In the genomic region with DNA sequence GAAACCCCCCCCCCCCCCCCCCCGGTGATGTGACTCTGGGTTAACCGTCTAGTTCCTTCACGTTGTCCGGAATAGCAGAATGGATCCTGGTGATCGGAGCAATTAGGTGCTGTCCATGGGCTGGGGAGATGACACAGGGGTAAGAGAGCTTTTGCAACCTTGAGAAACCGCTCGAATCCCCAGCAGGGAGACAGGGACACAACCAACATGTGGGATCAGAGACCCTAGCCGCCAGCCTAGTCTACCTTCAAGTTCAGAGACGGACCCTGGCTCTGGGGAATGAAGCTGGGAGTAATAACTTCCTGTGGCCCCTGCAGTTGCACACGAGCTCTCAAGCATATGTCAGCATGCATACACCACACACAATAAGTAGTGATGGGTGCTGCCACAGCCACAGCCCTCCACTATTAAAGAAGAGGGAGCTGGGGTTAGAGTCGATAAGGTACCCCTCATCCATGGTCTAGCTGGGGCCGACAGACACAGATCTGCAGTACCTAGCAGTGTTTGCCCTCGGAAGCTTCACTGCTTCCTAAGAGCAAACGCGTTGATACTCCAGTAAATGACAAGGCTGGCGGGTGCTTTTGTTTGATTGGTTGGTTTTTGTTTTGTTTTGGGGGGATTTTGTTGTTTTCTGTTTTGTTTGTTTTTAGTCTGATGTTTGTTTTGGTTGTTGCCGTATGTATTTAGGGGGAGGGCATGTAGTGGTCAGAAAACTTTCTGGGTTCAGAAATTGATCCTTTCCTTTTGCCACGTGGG, we compare ENCODE assay signal across 8 mouse cellular contexts. TPM values are rescaled to one million over a fixed set of nuclear protein-coding genes. Genes with fewer than 3 reads are reported as not detected.
A peak's percentile ranks its signal among the peaks of the same experiment; 100 is the strongest.
DNase-seq lines count a peak whose midpoint lies in the region; ATAC-seq lines count a peak whose summit lies in the region.

No protein-coding gene starts in this region.

- H3K4me3 ChIP-seq in heart, embryonic 14.5 days (ENCODE audit: control insufficient read depth in 1 of 2, insufficient read depth in 1 of 2, low read depth in 1 of 2, low read length in 2 of 2): peak overlapping the region; percentile 63 to 70
- H3K4me3 ChIP-seq in intestine, embryonic 15.5 days (replicated peaks): peak overlapping the region; percentile 61
- H3K4me3 ChIP-seq in neural tube, embryonic 12.5 days: peak overlapping the region; percentile 55

- no peaks in the 10 kb centered on the region for H3K9me3 ChIP-seq in heart, embryonic 14.5 days (ENCODE audit: control insufficient read depth, low read length)
- no peaks in the 10 kb centered on the region for H3K9me3 ChIP-seq in intestine, embryonic 15.5 days
- H3K9me3 ChIP-seq in neural tube, embryonic 12.5 days: no peaks in the 10 kb centered on the region

- peak overlapping the region; percentile 81 for H3K9ac ChIP-seq in heart, embryonic 14.5 days (ENCODE audit: low read length)
- H3K9ac ChIP-seq in intestine, embryonic 15.5 days: peak overlapping the region; percentile 61
- peak overlapping the region; percentile 58 for H3K9ac ChIP-seq in neural tube, embryonic 12.5 days

- peak overlapping the region; percentile 93 for H3K4me2 ChIP-seq in heart, embryonic 14.5 days (ENCODE audit: low read length)
- peak overlapping the region; percentile 87 for H3K4me2 ChIP-seq in intestine, embryonic 15.5 days (replicated peaks)
- H3K4me2 ChIP-seq in neural tube, embryonic 12.5 days (replicated peaks): peak overlapping the region; percentile 86

- 23% methylated on average over 17 of the region's 18 CpGs for WGBS in heart, embryonic 14.5 days
- 20% methylated on average over 18 of the region's 18 CpGs for WGBS in intestine, embryonic 15.5 days
- 28% methylated on average over 17 of the region's 18 CpGs for WGBS in neural tube, embryonic 12.5 days

- H3K4me1 ChIP-seq in heart, embryonic 14.5 days (ENCODE audit: control insufficient read depth in 2 of 2, insufficient read depth in 2 of 2, low read length in 2 of 2): peaks cover 5 to 6% of the 10 kb centered on the region in 2 experiments; a peak in 2 of 4 replicates
- peaks cover 9% of the 10 kb centered on the region; the same call in 1 of the 2 replicates for H3K4me1 ChIP-seq in intestine, embryonic 15.5 days (replicated peaks)
- H3K4me1 ChIP-seq in neural tube, embryonic 12.5 days: peaks cover 7% of the 10 kb centered on the region; the same call in 1 of the 2 replicates

- intact Hi-C loops in left cerebral cortex, postnatal 25 days (cut with DNase I): loop anchor here (2.0 kb wide), 1 partner anchor 43 kb away; no protein-coding TSS in a partner anchor

- no peak for DNase-seq in heart, adult 8-10 months (ENCODE audit: low spot score)
- peak; percentile 12 for DNase-seq in CD4-positive helper T cell, adult 2 months (ENCODE audit: low read depth, low spot score)
- peak; percentile 28 for DNase-seq in embryo, embryonic 9.5 days (ENCODE audit: extremely low spot score)
- no peak for DNase-seq in left cerebral cortex, postnatal 25 days (ENCODE audit: low spot score in 2 of 2)
- DNase-seq in urinary bladder, postnatal 4 days (ENCODE audit: low spot score in 2 of 2): no peak

- H3K27ac ChIP-seq in heart, embryonic 14.5 days (replicated peaks in 1 of 2; ENCODE audit: control insufficient read depth in 1 of 2, insufficient read depth in 1 of 2, low read depth in 2 of 2, low read length in 2 of 2): no peak overlapping the region
- H3K27ac ChIP-seq in intestine, embryonic 15.5 days: no peak overlapping the region
- no peak overlapping the region for H3K27ac ChIP-seq in neural tube, embryonic 12.5 days

- no peaks in the 10 kb centered on the region for H3K36me3 ChIP-seq in heart, embryonic 14.5 days (ENCODE audit: control insufficient read depth, insufficient read depth, low read length)
- no peaks in the 10 kb centered on the region for H3K36me3 ChIP-seq in intestine, embryonic 15.5 days
- no peaks in the 10 kb centered on the region for H3K36me3 ChIP-seq in neural tube, embryonic 12.5 days

- no peaks in the 10 kb centered on the region for H3K27me3 ChIP-seq in heart, embryonic 14.5 days (ENCODE audit: control insufficient read depth, insufficient read depth, low read length)
- H3K27me3 ChIP-seq in intestine, embryonic 15.5 days (replicated peaks): no peaks in the 10 kb centered on the region
- H3K27me3 ChIP-seq in neural tube, embryonic 12.5 days (replicated peaks): no peaks in the 10 kb centered on the region

- no peak for ATAC-seq in heart, embryonic 14.5 days (ENCODE audit: insufficient number of reproducible peaks, insufficient read depth, low FRiP score, low read depth)
- ATAC-seq in intestine, embryonic 15.5 days: no peak
- peak; percentile 14; the same call in 1 of the 2 replicates for ATAC-seq in neural tube, embryonic 12.5 days (ENCODE audit: low FRiP score, low read depth)

RNA-seq across cellular contexts. Expression of a gene that starts 11.8 kb away (rescaled TPM):
- 37.5 and 45.9 TPM in 2 replicates for polyA plus RNA-seq in heart, embryonic 14.5 days (2014; fragmentation: Nextera tagmentation; extraction: Ambion mirVana)
- 10 to 100 TPM in 2 of 4 experiments, 1 to 10 TPM in 2; 8.7 to 14.6 (median 10.3) TPM for total RNA-seq in heart, adult 8-10 months (2022)
- 54.4 and 55.0 TPM in 2 replicates for polyA plus RNA-seq in intestine, embryonic 15.5 days (2015; fragmentation: Nextera tagmentation; extraction: Ambion mirVana)
- polyA plus RNA-seq in neural tube, embryonic 12.5 days (2016; fragmentation: Nextera tagmentation; extraction: Ambion mirVana): 98.2 and 106 TPM in 2 replicates
- 100 to 1,000 TPM in 1 of 2 experiments, 10 to 100 TPM in 1; 95.3 to 108 TPM for total RNA-seq in left cerebral cortex, postnatal 25 days (2021)

RNA-seq across cellular contexts. Expression of a gene that starts 33.4 kb away (rescaled TPM):
- 284 and 314 TPM in 2 replicates for polyA plus RNA-seq in heart, embryonic 14.5 days (2014; fragmentation: Nextera tagmentation; extraction: Ambion mirVana)
- 100 to 1,000 TPM; 192 to 210 (median 197) TPM for total RNA-seq in heart, adult 8-10 months (2022)
- 258 and 259 TPM in 2 replicates for polyA plus RNA-seq in intestine, embryonic 15.5 days (2015; fragmentation: Nextera tagmentation; extraction: Ambion mirVana)
- 304 and 321 TPM in 2 replicates for polyA plus RNA-seq in neural tube, embryonic 12.5 days (2016; fragmentation: Nextera tagmentation; extraction: Ambion mirVana)
- total RNA-seq in left cerebral cortex, postnatal 25 days (2021): 100 to 1,000 TPM; 263 to 271 TPM

RNA-seq across cellular contexts. Expression of a gene that starts 36.7 kb away (rescaled TPM):
- polyA plus RNA-seq in heart, embryonic 14.5 days (2014; fragmentation: Nextera tagmentation; extraction: Ambion mirVana): 7.8 and 14.2 TPM in 2 replicates
- under 1 TPM; 0.09 to 0.75 (median 0.40) TPM for total RNA-seq in heart, adult 8-10 months (2022)
- polyA plus RNA-seq in intestine, embryonic 15.5 days (2015; fragmentation: Nextera tagmentation; extraction: Ambion mirVana): 9.6 and 10.8 TPM in 2 replicates
- polyA plus RNA-seq in neural tube, embryonic 12.5 days (2016; fragmentation: Nextera tagmentation; extraction: Ambion mirVana): 67.9 and 74.6 TPM in 2 replicates
- 10 to 100 TPM; 11.9 to 13.1 TPM for total RNA-seq in left cerebral cortex, postnatal 25 days (2021)

RNA-seq across cellular contexts. Expression of a gene that starts 46.7 kb away (rescaled TPM):
- 5.3 TPM in 2 replicates for polyA plus RNA-seq in heart, embryonic 14.5 days (2014; fragmentation: Nextera tagmentation; extraction: Ambion mirVana)
- total RNA-seq in heart, adult 8-10 months (2022): 1 to 10 TPM; 5.1 to 8.7 (median 8.0) TPM
- polyA plus RNA-seq in intestine, embryonic 15.5 days (2015; fragmentation: Nextera tagmentation; extraction: Ambion mirVana): 18.4 and 24.9 TPM in 2 replicates
- 0.27 and 0.30 TPM in 2 replicates for polyA plus RNA-seq in neural tube, embryonic 12.5 days (2016; fragmentation: Nextera tagmentation; extraction: Ambion mirVana)
- total RNA-seq in left cerebral cortex, postnatal 25 days (2021): not detected

Comparison
In these comparisons a context has a peak if more than half of its experiments do, and no peak if none do; other contexts are left out.
1. DNase-seq: peak in CD4-positive helper T cell, adult 2 months (single experiment) and embryo, embryonic 9.5 days (single experiment); none in heart, adult 8-10 months (single experiment), left cerebral cortex, postnatal 25 days (0 of 2) and urinary bladder, postnatal 4 days (0 of 2).
2. Peak in every context shown above with its lines, with median percentiles within 50 percentile points of each other: H3K4me2 ChIP-seq, H3K4me3 ChIP-seq and H3K9ac ChIP-seq.